Mouse (Mus musculus) NIH3T3 (cell line): ENCODE results near the gene Appl2.

Experiments
- DNase-seq: peaks from one replicate; pipeline ENCODE4 v3.0.0-alpha.2; 2012; ENCODE audit warnings: low read depth

Appl2 gene

GRCm38 (mm10) chr10:83631775-83632174 is 16.8 kb downstream of the Appl2 start:
- DNase-seq = no peak

GRCm38 (mm10) chr10:83630899-83631298 is 17.6 kb downstream of the Appl2 start:
- no peak for DNase-seq

GRCm38 (mm10) chr10:83629878-83630277 is 18.7 kb downstream of the Appl2 start:
- no peak for DNase-seq

GRCm38 (mm10) chr10:83629190-83629781 is 19.3 kb downstream of the Appl2 start:
- DNase-seq = no peak

- no peak for DNase-seq
Measured at GRCm38 (mm10) chr10:83628241-83628640, 20.3 kb downstream of the Appl2 start.

- DNase-seq = no peak
Measured at GRCm38 (mm10) chr10:83627113-83627687, 21.3 kb downstream of the Appl2 start.

- DNase-seq = no peak
Measured at GRCm38 (mm10) chr10:83624841-83625240, 23.7 kb downstream of the Appl2 start.

- DNase-seq = no peak
Measured at GRCm38 (mm10) chr10:83624065-83624464, 24.5 kb downstream of the Appl2 start.

GRCm38 (mm10) chr10:83620350-83621055 is 28.0 kb downstream of the Appl2 start:
- DNase-seq = no peak

GRCm38 (mm10) chr10:83618819-83619440 is 29.6 kb downstream of the Appl2 start:
- DNase-seq = no peak

- DNase-seq = peak; percentile 68
Measured at GRCm38 (mm10) chr10:83617366-83617765, 31.2 kb downstream of the Appl2 start.

GRCm38 (mm10) chr10:83612648-83613215 is 35.8 kb downstream of the Appl2 start:
- peak; percentile 58 for DNase-seq

- DNase-seq = no peak
Measured at GRCm38 (mm10) chr10:83611863-83612262, 36.7 kb downstream of the Appl2 start.

- DNase-seq = no peak
Measured at GRCm38 (mm10) chr10:83610518-83610917, 38.0 kb downstream of the Appl2 start.

GRCm38 (mm10) chr10:83608596-83608995 is 39.9 kb downstream of the Appl2 start:
- no peak for DNase-seq

- DNase-seq = no peak
Measured at GRCm38 (mm10) chr10:83607111-83607510, 41.4 kb downstream of the Appl2 start.

- DNase-seq = no peak
Measured at GRCm38 (mm10) chr10:83605637-83606183, 42.8 kb downstream of the Appl2 start.

GRCm38 (mm10) chr10:83603956-83604564 is 44.5 kb downstream of the Appl2 start:
- DNase-seq = no peak

GRCm38 (mm10) chr10:83600650-83601049 is 47.9 kb downstream of the Appl2 start:
- DNase-seq = no peak

- DNase-seq = no peak
Measured at GRCm38 (mm10) chr10:83594526-83594925, 54.0 kb downstream of the Appl2 start.

GRCm38 (mm10) chr10:83592616-83593015 is 55.9 kb downstream of the Appl2 start:
- DNase-seq = no peak

GRCm38 (mm10) chr10:83590801-83591200 is 57.7 kb downstream of the Appl2 start:
- DNase-seq = no peak
